Mouse (Mus musculus) CD4-positive naive resting alpha-beta T cell, adult 57 days (primary cell): ENCODE data around the gene Zfp87. TPM values are rescaled to one million over a fixed set of nuclear protein-coding genes. Genes with fewer than 3 reads are reported as not detected.

Source experiments
- total RNA-seq: library from RNA; stranded (reverse); gene quantifications from one replicate; pipeline ENCODE4 v1.2.4, GENCODE M21; 2023

The Zfp87 gene
- 19.9 TPM for total RNA-seq

DNA sequence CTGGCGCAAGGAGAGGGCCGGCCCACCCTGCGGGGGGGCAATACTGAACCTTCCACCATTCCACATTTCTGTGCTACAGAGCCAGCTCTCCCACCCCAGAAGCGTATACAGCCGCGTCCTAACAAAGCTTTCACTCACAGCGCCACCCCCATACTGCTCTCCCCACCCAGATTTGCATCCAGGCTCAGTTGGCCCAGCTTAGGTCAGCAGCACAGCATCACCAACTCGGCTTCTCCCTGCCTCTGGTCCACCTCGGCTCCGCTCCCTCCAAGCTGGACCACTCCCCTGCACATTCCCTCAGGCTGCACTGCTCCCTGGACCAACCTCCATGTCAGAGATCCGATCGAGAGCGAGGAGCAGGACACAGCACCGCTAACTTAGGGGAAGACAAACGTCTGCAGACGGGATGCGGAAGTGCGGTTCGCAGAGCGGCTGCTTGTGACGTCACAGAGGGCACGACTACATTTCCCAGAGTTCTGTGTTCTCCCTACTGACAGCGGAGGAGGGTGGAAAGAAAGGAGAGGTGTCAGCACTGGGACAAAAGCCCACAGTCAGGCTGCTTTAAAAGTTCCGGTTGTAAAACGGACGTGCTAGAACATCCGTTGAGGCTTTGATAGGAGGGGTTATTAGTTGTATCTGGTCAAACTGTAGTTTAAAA lies at the start of gene Zfp87, which contains the start of gene Gm26965:
Zfp87 (minus strand) TSS at position 425 of the 658 bp plus-strand sequence.
Gm26965 (minus strand) TSS at position 399 of the 658 bp plus-strand sequence.

DNA sequence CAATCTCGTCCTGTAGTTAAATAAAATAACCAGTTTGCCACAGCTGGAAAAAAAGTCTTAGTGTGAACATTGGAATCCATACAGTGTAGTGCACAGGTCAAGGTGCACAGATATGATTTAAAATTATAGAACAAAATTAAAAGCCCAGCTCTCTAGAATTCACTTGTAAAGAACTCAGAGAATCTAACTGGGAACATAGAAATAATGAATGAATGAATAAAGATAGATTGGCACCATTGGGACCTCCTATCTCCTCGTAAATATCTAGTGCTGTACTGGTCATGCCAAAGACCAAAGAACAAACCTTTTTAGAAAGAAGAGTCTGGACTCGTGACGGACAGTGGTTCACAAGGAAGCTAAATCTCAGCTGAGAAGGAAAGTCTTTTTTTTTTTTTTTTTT lies 27.8 kb upstream of the Zfp87 start, which contains the start of gene Zfp748:
Zfp748 (minus strand) TSS at position 101 of the 400 bp plus-strand sequence.

DNA sequence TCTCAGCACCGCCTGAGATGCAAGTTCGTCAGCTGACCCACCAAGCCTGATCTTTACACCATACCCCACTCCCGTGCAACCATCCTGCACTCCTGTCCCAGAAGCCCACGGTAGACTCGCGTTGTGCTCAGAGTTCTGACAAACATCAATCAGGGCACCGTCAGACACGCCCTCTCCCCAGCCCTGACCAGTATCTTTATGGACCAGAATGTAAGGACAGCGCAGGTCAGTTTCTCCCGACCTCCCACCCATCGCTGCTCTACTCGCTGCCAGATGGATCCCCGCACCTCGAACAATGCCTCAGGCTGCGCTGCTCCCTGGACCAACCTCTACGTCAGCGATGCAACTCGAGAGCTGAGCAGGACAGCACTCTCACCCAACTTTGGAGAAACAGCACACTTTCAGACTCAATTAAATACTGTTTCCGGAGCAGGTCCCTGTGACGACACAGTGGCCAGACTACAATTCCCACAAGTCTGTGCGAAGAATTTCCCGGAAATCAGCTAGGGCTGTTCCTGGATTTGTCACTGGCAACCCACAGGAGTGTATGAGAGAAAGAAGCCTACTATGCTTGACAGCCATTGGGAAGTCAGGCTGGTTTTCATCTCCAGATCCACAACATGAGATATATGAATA lies 25.8 kb downstream of the Zfp87 start, which contains the start of gene Zfp58:
Zfp58 (minus strand) TSS at position 472 of the 636 bp plus-strand sequence.

DNA sequence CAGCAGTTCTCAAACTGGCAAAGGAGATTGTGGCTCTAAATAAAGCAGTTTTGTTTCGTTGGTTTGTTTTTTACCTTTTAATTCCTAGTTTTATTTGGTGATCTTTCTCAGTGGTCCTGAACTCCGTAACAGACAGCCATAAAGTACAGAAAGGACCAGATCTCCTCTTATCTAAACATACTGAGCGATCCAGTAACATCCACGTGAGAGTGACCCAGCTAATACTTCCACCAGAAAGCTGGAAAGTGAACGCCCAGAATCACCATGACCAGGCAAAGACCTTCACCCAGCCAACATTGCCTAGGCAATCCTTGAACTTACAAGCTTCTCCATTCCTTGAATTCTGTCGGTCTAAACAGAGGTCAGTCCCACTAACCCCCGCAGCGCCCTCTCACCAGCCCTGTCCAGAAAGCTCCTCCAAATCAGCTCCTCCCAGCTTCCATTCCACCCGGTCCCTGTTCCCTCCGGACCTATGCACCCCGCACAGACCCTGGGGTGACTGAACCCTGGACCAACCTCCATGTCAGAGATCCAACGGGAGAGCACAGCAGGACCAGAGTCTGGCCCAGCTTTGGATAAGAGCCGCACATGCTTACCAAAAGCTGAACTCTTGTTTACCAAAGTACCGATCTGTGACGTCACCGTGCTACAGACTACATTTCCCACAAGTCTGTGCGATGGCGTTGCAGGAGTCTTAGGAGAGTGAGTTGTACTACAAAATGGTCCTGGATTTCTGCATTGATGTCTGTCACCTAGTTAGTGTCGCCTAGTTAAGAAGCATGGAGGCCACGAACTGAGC lies 42.2 kb downstream of the Zfp87 start, which contains the start of gene Zfp874b:
Zfp874b (minus strand) TSS at position 634 of the 799 bp plus-strand sequence.

Other genes with a start within 250 kb of the Zfp87 start
- 1.8 TPM for gene Zfp458, start 247.7 kb downstream of the Zfp87 start, total RNA-seq
- 1.5 TPM for gene Zfp457, start 219.7 kb downstream of the Zfp87 start, total RNA-seq
- gene Zfp595, start 193.6 kb downstream of the Zfp87 start, total RNA-seq: 12.8 TPM
- 5.7 TPM for gene Gm28044, start 165.6 kb downstream of the Zfp87 start, total RNA-seq
- 5.2 TPM for gene Zfp953, start 165.6 kb downstream of the Zfp87 start, total RNA-seq
- gene Gm28041, start 150.4 kb downstream of the Zfp87 start, total RNA-seq: 1.7 TPM
- gene Zfp456, start 150.4 kb downstream of the Zfp87 start, total RNA-seq: 5.5 TPM
- gene Zfp429, start 126.4 kb downstream of the Zfp87 start, total RNA-seq: 11.6 TPM
- gene Zfp459, start 104.8 kb downstream of the Zfp87 start, total RNA-seq: 4.3 TPM
- gene Zfp874a, start 74.6 kb downstream of the Zfp87 start, total RNA-seq: 8.9 TPM
- gene Zfp874b, start 41.9 kb downstream of the Zfp87 start, total RNA-seq: 22.2 TPM
- gene Zfp58, start 25.6 kb downstream of the Zfp87 start, total RNA-seq: 11.8 TPM
- gene Gm26965, start within 50 bp of the Zfp87 start, total RNA-seq: not detected
- gene Zfp748, start 27.7 kb upstream of the Zfp87 start, total RNA-seq: 10.6 TPM
- 10.2 TPM for gene Zfp729b, start 83.5 kb upstream of the Zfp87 start, total RNA-seq
- gene Gm49345, start 111.6 kb upstream of the Zfp87 start, total RNA-seq: 2.2 TPM
- gene Zfp729a, start 111.6 kb upstream of the Zfp87 start, total RNA-seq: 10.7 TPM
- gene Zfp738, start 160.9 kb upstream of the Zfp87 start, total RNA-seq: 5.4 TPM
- 7.2 TPM for gene Zfp65, start 203.0 kb upstream of the Zfp87 start, total RNA-seq
- gene Zfp85, start 229.1 kb upstream of the Zfp87 start, total RNA-seq: 5.1 TPM